Mouse (Mus musculus) thymus, postnatal 10 days (tissue): ENCODE data around the gene Olfr318.
"Not testable (repeated sequence)": the region's sequence is repeated elsewhere in the genome, so short reads cannot be mapped to it uniquely, and the experiment has no call there.

ENCODE experiments used
- DNase-seq, 2 experiments: peaks; one replicate each; pipeline ENCODE4 v3.0.0; 2021; ENCODE audit warnings: low spot score in 2 of 2

Gene Olfr318

GRCm38 (mm10) chr11:58723914-58724313, at the start of gene Olfr318:
Gene Olfr318, minus strand, starts transcription at chr11:58724014.
- DNase-seq = no peak

- no peak for DNase-seq
Observed at GRCm38 (mm10) chr11:58772888-58773287, 49.1 kb upstream of the Olfr318 start, which contains the start of gene Olfr315. Gene Olfr315, plus strand, starts transcription at chr11:58773188.

DNA sequence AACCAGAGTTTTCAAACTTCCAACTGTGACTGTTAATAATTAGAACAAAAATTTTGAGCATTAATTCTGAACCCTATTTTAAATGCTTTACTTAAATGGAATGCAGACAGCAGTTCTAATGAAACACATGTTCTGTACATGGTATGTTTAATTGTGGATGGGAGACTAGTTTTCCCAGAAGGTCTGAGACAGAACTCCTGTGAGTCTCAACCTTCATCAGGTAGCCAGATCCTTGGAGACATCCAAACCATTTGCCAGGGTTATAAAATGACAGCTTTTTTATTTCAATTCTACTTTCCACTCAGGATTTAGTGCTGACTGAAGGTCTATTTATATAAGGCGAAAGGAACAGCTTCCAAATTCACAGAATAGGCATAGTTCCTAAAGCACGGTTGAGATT, 28.6 kb upstream of the Olfr318 start, which contains the start of gene Olfr316:
TSS of gene Olfr316 (plus strand) at position 301 of the 400 bp plus-strand sequence.
- DNase-seq = no peak

DNA sequence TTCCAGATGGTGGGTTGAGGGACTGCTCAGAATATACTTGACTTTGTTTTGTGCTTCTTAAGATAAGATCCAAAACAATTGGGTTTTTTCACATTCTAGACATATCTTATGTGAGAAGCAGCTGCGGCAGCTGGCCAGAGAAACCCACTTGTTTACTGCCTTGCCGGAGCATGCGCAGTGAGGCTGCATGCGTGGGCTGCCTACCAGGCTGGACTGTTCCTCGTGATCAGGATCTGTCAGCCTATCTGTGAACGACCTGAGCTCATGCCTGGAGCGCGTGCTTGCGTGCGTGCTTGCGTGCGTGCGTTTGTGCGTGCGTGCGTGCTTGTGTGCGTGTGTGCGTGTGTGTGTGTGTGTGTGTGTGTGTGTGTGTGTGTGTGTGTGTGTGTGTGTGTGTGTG, 27.3 kb upstream of the Olfr318 start:
- DNase-seq = not testable (repeated sequence)

DNA sequence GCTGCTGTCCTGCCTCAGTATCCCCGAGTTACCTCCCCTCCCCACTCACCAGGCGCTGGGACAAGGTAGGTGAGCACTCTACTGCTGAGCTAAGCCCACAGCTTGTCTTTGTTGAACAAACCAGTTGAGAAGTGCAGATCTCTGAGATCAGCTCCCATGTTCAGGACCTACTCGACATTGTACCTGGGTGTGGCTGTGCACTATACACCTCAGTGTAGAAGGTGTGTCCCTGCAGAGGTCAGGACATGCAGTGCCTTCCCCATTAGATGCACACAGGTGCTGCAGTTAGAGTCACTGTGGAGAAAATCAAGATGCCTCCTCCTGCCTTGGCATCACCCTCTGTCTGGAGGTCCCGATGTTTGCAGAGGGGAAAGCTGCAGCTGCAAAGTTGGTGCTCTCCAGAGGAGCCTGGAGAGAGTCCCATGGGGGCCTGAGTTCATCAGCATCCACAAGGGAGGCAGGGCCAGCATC, 15.0 kb upstream of the Olfr318 start, which contains the start of gene Olfr317:
TSS of gene Olfr317 (minus strand) at position 421 of the 471 bp plus-strand sequence.
- DNase-seq = no peak

- DNase-seq = no peak
Observed at GRCm38 (mm10) chr11:58733372-58733771, 9.6 kb upstream of the Olfr318 start.

- not testable (repeated sequence) for DNase-seq
Observed at GRCm38 (mm10) chr11:58727896-58728650, 4.3 kb upstream of the Olfr318 start.

DNA sequence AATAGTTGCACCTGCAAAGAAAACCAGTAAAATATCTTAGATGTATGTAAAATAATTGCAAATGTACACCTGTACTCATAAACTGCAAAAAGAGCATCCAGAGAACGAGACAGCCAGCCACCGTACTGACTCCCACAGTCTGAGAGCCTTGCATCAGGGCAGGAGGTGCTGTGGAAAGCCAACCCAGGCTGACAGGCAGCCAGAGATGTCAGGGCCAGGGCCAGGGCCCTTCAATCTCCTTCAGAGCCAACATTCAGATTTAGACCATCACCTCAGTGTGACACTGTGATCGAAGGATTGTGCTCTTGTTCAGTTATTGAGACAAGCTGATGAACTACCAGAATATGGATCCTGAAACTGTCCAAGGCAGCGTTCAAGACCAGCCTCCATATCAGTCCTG, 4.1 kb downstream of the Olfr318 start:
- DNase-seq = no peak

DNA sequence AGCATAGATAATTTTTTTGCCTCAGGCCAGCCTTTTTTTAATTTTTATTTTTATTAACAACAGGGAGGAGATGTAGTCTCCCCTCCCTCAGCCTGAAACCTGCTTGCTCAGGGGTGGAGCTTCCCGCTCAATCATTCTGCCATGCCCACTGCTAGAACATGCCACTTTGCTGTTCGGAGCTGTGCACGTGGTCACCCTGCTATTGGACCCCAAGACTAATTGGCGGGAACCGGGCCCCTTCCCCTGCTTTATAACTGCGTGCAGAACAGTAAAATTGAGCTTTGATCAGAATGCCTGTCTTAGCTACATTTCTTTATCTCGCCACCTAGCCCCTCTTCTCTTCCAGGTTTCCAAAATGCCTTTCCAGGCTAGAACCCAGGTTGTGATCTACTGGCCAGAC, 6.1 kb downstream of the Olfr318 start:
- not testable (repeated sequence) for DNase-seq

- no peak for DNase-seq
Observed at GRCm38 (mm10) chr11:58709086-58709485, 14.7 kb downstream of the Olfr318 start.

- DNase-seq = no peak
Observed at GRCm38 (mm10) chr11:58698862-58699261, 25.0 kb downstream of the Olfr318 start, which contains the start of gene Olfr319. Gene Olfr319, plus strand, starts transcription at chr11:58699162.

- DNase-seq = no peak
Observed at GRCm38 (mm10) chr11:58680799-58681198, 43.0 kb downstream of the Olfr318 start, which contains the start of gene Olfr320. Gene Olfr320, plus strand, starts transcription at chr11:58681099.

DNA sequence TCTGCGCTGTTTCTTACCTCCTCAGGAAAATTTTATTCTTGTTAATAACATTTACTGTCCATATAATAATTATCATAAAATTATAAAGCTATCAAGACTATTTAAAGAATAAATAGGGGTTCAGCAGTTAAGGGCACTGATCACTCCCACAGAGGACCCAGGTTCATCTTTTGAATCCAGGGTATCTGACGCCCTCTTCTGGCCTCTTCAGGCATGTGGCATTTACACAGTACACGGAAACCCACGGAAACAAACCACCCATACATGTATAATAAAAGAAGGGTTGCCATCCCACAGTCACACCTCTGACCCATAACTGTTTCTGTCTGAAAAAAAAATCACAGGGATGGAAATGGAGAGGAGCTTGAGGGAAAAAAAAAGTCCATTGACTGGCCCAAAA, 52.0 kb downstream of the Olfr318 start:
- DNase-seq = no peak

- DNase-seq = no peak
Observed at GRCm38 (mm10) chr11:58669252-58669651, 54.6 kb downstream of the Olfr318 start.
